Mouse (Mus musculus) limb, embryonic 14.5 days (tissue): Measurements from ENCODE around the gene Gatd1. TPM values are rescaled to one million over a fixed set of nuclear protein-coding genes. Genes with fewer than 3 reads are reported as not detected.

Experiments
- ATAC-seq: fragments of 200-750 bp; cut with Nextera tagmentation; 2 replicates; pipeline ENCODE4 v1.8.0; 2017; ENCODE audit warnings: low read depth, moderate number of reproducible peaks, moderate TSS enrichment; ENCODE audit not compliant: low FRiP score
- DNase-seq: peaks from one replicate; pipeline ENCODE4 v3.0.0-alpha.2; 2015; ENCODE audit warnings: low spot score
- H3K27ac ChIP-seq: fragments of 300-500 bp; sonication (generic); replicated peaks from 2 replicates; pipeline ENCODE4 v1.5.1; 2014; ENCODE audit warnings: low read depth, mild to moderate bottlenecking, low read length, moderate library complexity, mixed read lengths
- H3K27me3 ChIP-seq: fragments of 300-500 bp; sonication (generic); 2 replicates; pipeline ENCODE4 v1.6.1; 2014; ENCODE audit warnings: low read length, mixed read lengths; ENCODE audit not compliant: control insufficient read depth, insufficient read depth
- H3K36me3 ChIP-seq: fragments of 300-500 bp; sonication (generic); 2 replicates; pipeline ENCODE4 v1.6.1; 2014; ENCODE audit warnings: mild to moderate bottlenecking, low read length, moderate library complexity, mixed read lengths; ENCODE audit not compliant: control insufficient read depth, insufficient read depth
- H3K4me1 ChIP-seq: fragments of 300-500 bp; sonication (generic); 2 replicates; pipeline ENCODE4 v1.6.1; 2014; ENCODE audit warnings: antibody characterized with exemption, low read length, mixed read lengths; ENCODE audit not compliant: control insufficient read depth, insufficient read depth
- H3K4me2 ChIP-seq: fragments of 300-500 bp; sonication (generic); replicated peaks from 2 replicates; pipeline ENCODE4 v1.6.1; 2014; ENCODE audit warnings: low read depth, mild to moderate bottlenecking, low read length, moderate library complexity; ENCODE audit not compliant: severe bottlenecking
- H3K4me3 ChIP-seq: fragments of 300-500 bp; sonication (generic); replicated peaks from 2 replicates; pipeline ENCODE4 v1.5.1; 2014; ENCODE audit warnings: low read length
- H3K9ac ChIP-seq: fragments of 300-500 bp; sonication (generic); 2 replicates; pipeline ENCODE4 v1.6.1; 2014; ENCODE audit warnings: mild to moderate bottlenecking, low read depth, low read length, moderate library complexity; ENCODE audit not compliant: severe bottlenecking
- H3K9me3 ChIP-seq: fragments of 300-500 bp; sonication (generic); 2 replicates; pipeline ENCODE4 v1.6.1; 2016; ENCODE audit warnings: low read length; ENCODE audit not compliant: control insufficient read depth
- POLR2A ChIP-seq: fragments of 200-500 bp; IDR thresholded peaks from 2 replicates; pipeline ENCODE4 v1.8.0; 2012; ENCODE audit warnings: inconsistent platforms, mild to moderate bottlenecking, moderate library complexity, borderline replicate concordance; ENCODE audit not compliant: insufficient read depth, insufficient read length; ENCODE audit errors: extremely low read depth
- WGBS: fragments of 180-500 bp; shearing (Covaris S2); extraction: QIAGEN DNeasy Blood & Tissue Kit; methylation state at CpG from one replicate; pipeline ENCODE4 v1.1.7; 2014; 5-methylcytosine and 5-hydroxymethylcytosine counted together
- polyA plus RNA-seq, 2 experiments: library from polyadenylated mRNA; depleted of rRNA in 1 of 2; stranded (reverse) in 1 of 2; unstranded in 1 of 2; fragments of >200 nt; fragmentation: Nextera tagmentation in 1 of 2; extraction: Ambion mirVana in 1 of 2; gene quantifications; 2 replicates each; pipeline versions ENCODE4 v1.2.1 to v1.2.3; 2012 to 2014

Gene Gatd1
- polyA plus RNA-seq, 2 experiments: 49.0 to 92.3 TPM

GRCm38 (mm10) chr7:141390326-141391259 is 23.3 kb downstream of the Gatd1 start:
- no peak overlapping the region for H3K27ac ChIP-seq
- TF ChIP-seq POLR2A: no peak
- WGBS: 49% methylated on average over 9 of the region's 9 CpGs
- ATAC-seq (no peak), DNase-seq (no peak)
- no peaks in the 10 kb centered on the region for H3K27me3 ChIP-seq
- no peaks in the 10 kb centered on the region for H3K36me3 ChIP-seq
- H3K4me1 ChIP-seq: peaks cover 13% of the 10 kb centered on the region
- H3K4me2 ChIP-seq: no peak overlapping the region
- no peaks in the 10 kb centered on the region for H3K9me3 ChIP-seq
- H3K4me3 ChIP-seq: no peak overlapping the region
- H3K9ac ChIP-seq: no peak overlapping the region

- DNase-seq (no peak), ATAC-seq (no peak)
- no peak for TF ChIP-seq POLR2A
- Histone ChIP-seq H3K36me3 (no peaks in the 10 kb centered on the region), H3K9me3 (no peaks in the 10 kb centered on the region), H3K4me1 (peaks cover 13% of the 10 kb centered on the region), H3K27ac (no peak overlapping the region), H3K27me3 (no peaks in the 10 kb centered on the region), H3K4me3 (no peak overlapping the region), H3K4me2 (no peak overlapping the region), H3K9ac (no peak overlapping the region)
- 38% methylated on average over 3 of the region's 3 CpGs for WGBS
Observed at GRCm38 (mm10) chr7:141388487-141389109, 25.3 kb downstream of the Gatd1 start.

GRCm38 (mm10) chr7:141387807-141388486 is 26.0 kb downstream of the Gatd1 start:
- WGBS: 54% methylated on average over 2 of the region's 2 CpGs
- Histone ChIP-seq H3K4me3 (no peak overlapping the region), H3K9ac (no peak overlapping the region), H3K27ac (no peak overlapping the region), H3K4me1 (peaks cover 10% of the 10 kb centered on the region), H3K4me2 (no peak overlapping the region), H3K36me3 (no peaks in the 10 kb centered on the region), H3K27me3 (no peaks in the 10 kb centered on the region), H3K9me3 (no peaks in the 10 kb centered on the region)
- TF ChIP-seq POLR2A: no peak
- ATAC-seq: no peak
- DNase-seq: no peak

GRCm38 (mm10) chr7:141381068-141381835 is 32.7 kb downstream of the Gatd1 start:
- Histone ChIP-seq H3K27ac (no peak overlapping the region), H3K27me3 (no peaks in the 10 kb centered on the region), H3K9ac (no peak overlapping the region), H3K9me3 (no peaks in the 10 kb centered on the region), H3K4me3 (no peak overlapping the region), H3K4me1 (no peaks in the 10 kb centered on the region), H3K36me3 (no peaks in the 10 kb centered on the region), H3K4me2 (no peak overlapping the region)
- no peak for TF ChIP-seq POLR2A
- WGBS: 81% methylated on average over 4 of the region's 4 CpGs
- no peak for DNase-seq
- no peak for ATAC-seq
